ENCODE assay signal across 9 mouse cellular contexts in genomic region chr7:127026616-127026983, GRCm38 (mm10). TPM values are rescaled to one million over a fixed set of nuclear protein-coding genes. Genes with fewer than 3 reads are reported as not detected.
DNase-seq lines count a peak whose midpoint lies in the region; ATAC-seq and TF ChIP-seq lines count a peak whose summit lies in the region.
"Had no signal": no experiment of that assay in that cellular context is flagged by ENCODE, and none has a peak within 500 bp of the region (broad histone marks: within the 10 kb centered on the region; RNA-seq: fewer than 3 reads in every experiment).

No protein-coding gene starts in this region.

- ATAC-seq in heart, embryonic 11.5 days (replicated peaks; ENCODE audit: insufficient number of reproducible peaks, low FRiP score, low TSS enrichment), result peak; percentile 18; the same call in 1 of the 2 replicates
- no peak; the same call in 1 of the 2 replicates for ATAC-seq in limb, embryonic 15.5 days (ENCODE audit: insufficient number of reproducible peaks, low FRiP score, low TSS enrichment, low read depth)

- H3K4me3 ChIP-seq in heart, embryonic 11.5 days (ENCODE audit: low read depth, low read length), result peak overlapping the region; percentile 96
- H3K4me3 ChIP-seq in E14TG2a.4 (replicated peaks; ENCODE audit: low read length), result peak overlapping the region; percentile 94
- peak overlapping the region; percentile 92 for H3K4me3 ChIP-seq in forebrain, embryonic 10.5 days
- peak overlapping the region; percentile 88 for H3K4me3 ChIP-seq in limb, embryonic 15.5 days

- H3K36me3 ChIP-seq in heart, embryonic 11.5 days (ENCODE audit: control insufficient read depth, insufficient read depth, low read length), result peaks cover 28% of the 10 kb centered on the region
- H3K36me3 ChIP-seq in E14TG2a.4 (ENCODE audit: insufficient read depth, low read length), result peaks cover 77% of the 10 kb centered on the region
- H3K36me3 ChIP-seq in forebrain, embryonic 10.5 days (replicated peaks), result peaks cover 85% of the 10 kb centered on the region
- peaks cover 53% of the 10 kb centered on the region for H3K36me3 ChIP-seq in limb, embryonic 15.5 days

- H3K27me3 ChIP-seq in heart, embryonic 11.5 days (ENCODE audit: control insufficient read depth, insufficient read depth, low read length), result no peaks in the 10 kb centered on the region
- no peaks in the 10 kb centered on the region for H3K27me3 ChIP-seq in E14TG2a.4 (ENCODE audit: insufficient read depth, low read length)
- H3K27me3 ChIP-seq in forebrain, embryonic 10.5 days (ENCODE audit: poor library complexity, severe bottlenecking), result no peaks in the 10 kb centered on the region
- H3K27me3 ChIP-seq in limb, embryonic 15.5 days, result no peaks in the 10 kb centered on the region

- WGBS in heart, embryonic 11.5 days (ENCODE audit: insufficient replicate concordance), result 0% methylated on average over 1 of the region's 48 CpGs
- WGBS in forebrain, embryonic 10.5 days, result 0% methylated on average over 6 of the region's 48 CpGs
- WGBS in limb, embryonic 15.5 days, result 1% methylated on average over 20 of the region's 48 CpGs

- DNase-seq in heart, postnatal 25 days (ENCODE audit: low spot score), result no peak
- no peak for DNase-seq in forebrain, embryonic 10.5 days (ENCODE audit: extremely low spot score, low spot score)
- peak; percentile 87 for DNase-seq in ovary, postnatal 36 days (ENCODE audit: low spot score)
- no peak for DNase-seq in left cerebral cortex, adult 11 months (ENCODE audit: low spot score)
- DNase-seq in cerebellum, adult 9-11 months, result no peak

- TF ChIP-seq CTCF in E14TG2a.4 (conservative IDR thresholded peaks at IDR 0.05; ENCODE audit: low read length), result no peak

- peaks cover 40% of the 10 kb centered on the region for H3K4me1 ChIP-seq in heart, embryonic 11.5 days (ENCODE audit: control insufficient read depth, insufficient read depth, low read length)
- peaks cover 74% of the 10 kb centered on the region for H3K4me1 ChIP-seq in E14TG2a.4 (replicated peaks; ENCODE audit: low read depth, low read length)
- H3K4me1 ChIP-seq in forebrain, embryonic 10.5 days, result peaks cover 52% of the 10 kb centered on the region
- peaks cover 39% of the 10 kb centered on the region for H3K4me1 ChIP-seq in limb, embryonic 15.5 days

- H3K9me3 ChIP-seq in heart, embryonic 11.5 days (replicated peaks; ENCODE audit: control insufficient read depth, low read length), result no peaks in the 10 kb centered on the region
- no peaks in the 10 kb centered on the region for H3K9me3 ChIP-seq in E14TG2a.4 (ENCODE audit: low read length)
- no peaks in the 10 kb centered on the region for H3K9me3 ChIP-seq in forebrain, embryonic 10.5 days
- H3K9me3 ChIP-seq in limb, embryonic 15.5 days, result no peaks in the 10 kb centered on the region

- peak overlapping the region; percentile 97 for H3K9ac ChIP-seq in heart, embryonic 11.5 days (ENCODE audit: low read depth, low read length)
- peak overlapping the region; percentile 97 for H3K9ac ChIP-seq in limb, embryonic 15.5 days

- intact Hi-C loops in heart, postnatal 25 days (cut with DNase I), result loop anchor here (5.0 kb wide), 1 partner anchor 204 kb away; no protein-coding TSS in a partner anchor

- H3K4me2 ChIP-seq in heart, embryonic 11.5 days, result peak overlapping the region; percentile 96
- H3K4me2 ChIP-seq in limb, embryonic 15.5 days, result peak overlapping the region; percentile 82

- H3K27ac ChIP-seq in heart, embryonic 11.5 days (ENCODE audit: low read depth, low read length), result peak overlapping the region; percentile 99
- H3K27ac ChIP-seq in forebrain, embryonic 10.5 days, result peak overlapping the region; percentile 100
- peak overlapping the region; percentile 98 for H3K27ac ChIP-seq in limb, embryonic 15.5 days

RNA-seq across cellular contexts. Expression of gene Maz, which starts 0.2 kb away (rescaled TPM):
- 38.6 and 44.1 TPM in 2 replicates for polyA plus RNA-seq in heart, embryonic 11.5 days (2014; fragmentation: Nextera tagmentation; extraction: Ambion mirVana)
- total RNA-seq in heart, postnatal 25 days (2021), result 10 to 100 TPM; 66.7 to 69.1 TPM
- polyA plus RNA-seq in forebrain, embryonic 10.5 days (2016; fragmentation: Nextera tagmentation; extraction: Ambion mirVana), result 60.2 and 65.7 TPM in 2 replicates
- polyA plus RNA-seq in limb, embryonic 15.5 days (2015; fragmentation: Nextera tagmentation; extraction: Ambion mirVana), result 49.8 and 54.8 TPM in 2 replicates

RNA-seq across cellular contexts. Expression of gene Prrt2, which starts 5.6 kb away (rescaled TPM):
- polyA plus RNA-seq in heart, embryonic 11.5 days (2014; fragmentation: Nextera tagmentation; extraction: Ambion mirVana), result 4.5 and 5.0 TPM in 2 replicates
- total RNA-seq in heart, postnatal 25 days (2021), result 1 to 10 TPM in 1 of 2 experiments, under 1 TPM in 1; 0.60 to 1.2 TPM
- 3.5 and 4.0 TPM in 2 replicates for polyA plus RNA-seq in forebrain, embryonic 10.5 days (2016; fragmentation: Nextera tagmentation; extraction: Ambion mirVana)
- polyA plus RNA-seq in limb, embryonic 15.5 days (2015; fragmentation: Nextera tagmentation; extraction: Ambion mirVana), result 16.5 and 17.5 TPM in 2 replicates

RNA-seq across cellular contexts. Expression of gene Gm42742, which starts 5.7 kb away (rescaled TPM):
- polyA plus RNA-seq in heart, embryonic 11.5 days (2014; fragmentation: Nextera tagmentation; extraction: Ambion mirVana), result 36.6 and 40.9 TPM in 2 replicates
- total RNA-seq in heart, postnatal 25 days (2021), result 10 to 100 TPM; 21.5 to 22.6 TPM
- 32.6 and 46.7 TPM in 2 replicates for polyA plus RNA-seq in forebrain, embryonic 10.5 days (2016; fragmentation: Nextera tagmentation; extraction: Ambion mirVana)
- 28.9 and 58.2 TPM in 2 replicates for polyA plus RNA-seq in limb, embryonic 15.5 days (2015; fragmentation: Nextera tagmentation; extraction: Ambion mirVana)

RNA-seq across cellular contexts. Expression of gene Pagr1a, which starts 9.4 kb away (rescaled TPM):
- 50.9 and 53.2 TPM in 2 replicates for polyA plus RNA-seq in heart, embryonic 11.5 days (2014; fragmentation: Nextera tagmentation; extraction: Ambion mirVana)
- 10 to 100 TPM; 12.5 to 12.9 TPM for total RNA-seq in heart, postnatal 25 days (2021)
- polyA plus RNA-seq in forebrain, embryonic 10.5 days (2016; fragmentation: Nextera tagmentation; extraction: Ambion mirVana), result 92.7 and 121 TPM in 2 replicates
- polyA plus RNA-seq in limb, embryonic 15.5 days (2015; fragmentation: Nextera tagmentation; extraction: Ambion mirVana), result 46.7 and 85.6 TPM in 2 replicates

RNA-seq across cellular contexts. Expression of gene Pagr1b, which starts 10.3 kb away (rescaled TPM):
- polyA plus RNA-seq in heart, embryonic 11.5 days (2014; fragmentation: Nextera tagmentation; extraction: Ambion mirVana), result not detected in 2 replicates
- total RNA-seq in heart, postnatal 25 days (2021), result 1 to 10 TPM in 1 of 2 experiments, not detected in 1; 1.7 TPM
- not detected in 2 replicates for polyA plus RNA-seq in forebrain, embryonic 10.5 days (2016; fragmentation: Nextera tagmentation; extraction: Ambion mirVana)
- 0.63 and 1.8 TPM in 2 replicates for polyA plus RNA-seq in limb, embryonic 15.5 days (2015; fragmentation: Nextera tagmentation; extraction: Ambion mirVana)
- total RNA-seq: hematopoietic stem cell, adult 5-6 weeks had no signal
